Mouse (Mus musculus) brain, embryonic 14.5 days (tissue): Measurements from ENCODE around the gene Cachd1.

Experiments used
- CTCF ChIP-seq: fragments of 200-500 bp; IDR thresholded peaks from 2 replicates; pipeline ENCODE4 v1.5.1; 2012; ENCODE audit warnings: inconsistent platforms, mild to moderate bottlenecking, moderate library complexity, borderline replicate concordance; ENCODE audit not compliant: insufficient read depth, insufficient read length; ENCODE audit errors: extremely low read depth
- POLR2A ChIP-seq: fragments of 200-500 bp; IDR thresholded peaks from 2 replicates; pipeline ENCODE4 v1.6.1; 2012; ENCODE audit warnings: mild to moderate bottlenecking, inconsistent platforms, borderline replicate concordance; ENCODE audit not compliant: poor library complexity, insufficient read depth, insufficient read length, severe bottlenecking; ENCODE audit errors: extremely low read depth

- TF ChIP-seq CTCF, result no peak
- no peak for TF ChIP-seq POLR2A
Observed at GRCm38 (mm10) chr4:100756499-100756898, 20.0 kb upstream of the Cachd1 start.
